Mouse (Mus musculus) cerebellum, adult 2 months (tissue): Measurements from ENCODE around the gene Zzef1.

Experiments used
- CTCF ChIP-seq: fragments of 200-500 bp; IDR thresholded peaks from 2 replicates; pipeline ENCODE4 v1.5.1; 2011; ENCODE audit warnings: low read depth, mild to moderate bottlenecking, control low read depth, low read length, moderate library complexity, borderline replicate concordance; ENCODE audit not compliant: insufficient read depth
- POLR2A ChIP-seq: fragments of 200-500 bp; IDR thresholded peaks from 2 replicates; pipeline ENCODE4 v1.6.1; 2011; ENCODE audit warnings: low read length, control low read depth, borderline replicate concordance; ENCODE audit not compliant: insufficient read depth

DNA sequence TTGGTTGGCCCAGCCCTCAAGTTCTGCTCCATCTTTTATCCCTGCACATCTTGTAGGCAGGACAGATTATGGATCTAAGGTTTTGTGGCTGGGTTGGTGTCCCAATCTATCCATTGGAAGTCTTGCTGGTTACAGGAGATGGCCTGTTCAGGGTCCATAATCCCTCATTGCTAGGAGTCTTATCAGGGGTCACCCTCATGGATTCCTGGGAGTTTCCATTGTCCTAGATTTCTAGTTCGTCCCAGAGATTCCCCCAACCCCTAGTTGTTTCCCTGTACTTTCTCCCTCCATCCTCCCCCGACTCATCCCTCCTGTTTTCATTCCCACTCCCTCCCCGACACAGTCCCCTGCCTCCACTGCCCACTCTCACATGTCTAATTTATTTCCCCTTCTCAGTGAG, 58.2 kb downstream of the Zzef1 start:
- TF ChIP-seq CTCF (no peak), POLR2A (no peak)
